Mouse (Mus musculus) heart, adult 2 months (tissue): ENCODE measurements at regions not wholly inside any gene's neighbourhood (a gene's known extent, or its start where the extent isn't known, plus 50 kb on each side); places are given as distances from the start of the nearest gene placed in this dataset.

Experiments used
- CTCF ChIP-seq: fragments of 200-600 bp; IDR thresholded peaks from 2 replicates; pipeline ENCODE4 v1.8.1; 2022; ENCODE audit warnings: antibody characterized with exemption, mild to moderate bottlenecking, moderate library complexity
- EP300 ChIP-seq: fragments of 200-500 bp; IDR thresholded peaks from 2 replicates; pipeline ENCODE4 v1.6.1; 2011; ENCODE audit warnings: low read depth, low read length, control low read depth; ENCODE audit not compliant: insufficient read depth

DNA sequence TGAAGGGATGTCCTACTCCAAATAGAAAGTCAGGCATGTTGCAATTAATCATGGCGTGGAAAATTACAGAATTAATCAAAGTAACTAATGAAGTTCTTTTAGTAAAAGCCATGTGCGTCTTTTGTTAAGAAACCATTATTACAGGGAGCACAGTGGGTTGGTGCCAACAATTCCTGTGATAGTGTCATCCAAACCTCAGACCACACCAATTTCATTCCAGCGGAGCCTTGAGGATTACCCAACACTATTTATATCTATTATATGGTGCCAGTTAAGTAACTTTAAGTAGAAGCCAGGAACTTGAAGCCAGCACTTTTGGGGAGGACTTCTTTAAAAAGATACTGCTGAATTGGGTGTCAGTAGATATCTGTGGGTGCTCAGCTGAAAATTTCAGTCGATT, 93.0 kb upstream of the Tnc start:
- no peak for TF ChIP-seq EP300
- TF ChIP-seq CTCF: no peak
